Mouse (Mus musculus) G1E (cell line): ENCODE data around the gene Upk1b. TPM values are rescaled to one million over a fixed set of nuclear protein-coding genes. Genes with fewer than 3 reads are reported as not detected.

Experiments
- ATAC-seq: 2 replicates; pipeline ENCODE4 v1.8.0; 2016; ENCODE audit warnings: mild to moderate bottlenecking; ENCODE audit not compliant: insufficient number of reproducible peaks, poor library complexity, low FRiP score, severe bottlenecking; ENCODE audit errors: extremely low read depth
- DNase-seq: peaks from one replicate; pipeline ENCODE4 v3.0.0; 2012; ENCODE audit warnings: low spot score
- H3K27me3 ChIP-seq: 2 replicates; pipeline ENCODE4 v1.6.1; 2012; ENCODE audit warnings: mild to moderate bottlenecking, low read length, inconsistent platforms; ENCODE audit not compliant: insufficient read depth
- H3K36me3 ChIP-seq: replicated peaks from 2 replicates; pipeline ENCODE3; 2012; ENCODE audit warnings: mild to moderate bottlenecking, inconsistent platforms
- H3K4me1 ChIP-seq: 2 replicates; pipeline ENCODE4 v1.6.1; 2012; ENCODE audit warnings: low read depth, low read length, inconsistent platforms, mixed read lengths; ENCODE audit not compliant: insufficient read depth
- H3K4me3 ChIP-seq: 2 replicates; pipeline ENCODE4 v1.5.1; 2012; ENCODE audit warnings: low read depth, mild to moderate bottlenecking, inconsistent platforms, low read length, moderate library complexity, mixed read lengths
- H3K9me3 ChIP-seq: replicated peaks from 2 replicates; pipeline ENCODE4 v1.6.1; 2012; ENCODE audit warnings: inconsistent platforms
- CTCF ChIP-seq: IDR thresholded peaks from 2 replicates; pipeline ENCODE4 v1.5.1; 2012; ENCODE audit warnings: low read depth, low read length, inconsistent platforms, mixed read lengths
- GATA1 ChIP-seq: IDR thresholded peaks from 2 replicates; pipeline ENCODE4 v1.6.1; 2012; ENCODE audit warnings: borderline replicate concordance, low read length, inconsistent platforms, mixed read lengths
- GATA2 ChIP-seq: IDR thresholded peaks from 2 replicates; pipeline ENCODE4 v1.6.1; 2012; ENCODE audit warnings: low read depth, low read length, inconsistent platforms, borderline replicate concordance
- POLR2AphosphoS5 ChIP-seq: IDR thresholded peaks from 2 replicates; pipeline ENCODE4 v1.6.1; 2012; ENCODE audit warnings: low read depth, low read length, inconsistent platforms; ENCODE audit not compliant: insufficient replicate concordance
- TAL1 ChIP-seq: conservative IDR thresholded peaks from 2 replicates; pipeline ENCODE4 v1.6.1; 2012; ENCODE audit warnings: low read depth, low read length, inconsistent platforms, mixed read lengths
- polyA plus RNA-seq: library from polyadenylated mRNA; stranded (reverse); fragments of >175 nt; gene quantifications from 2 replicates; pipeline ENCODE4 v1.2.3, GENCODE M21; 2012
- total RNA-seq, 2 experiments: library from RNA; stranded (forward) in 1 of 2; stranded (reverse) in 1 of 2; fragments of 200-1000 nt in 1 of 2; fragments of >200 nt in 1 of 2; fragmentation: Nextera tagmentation in 1 of 2; gene quantifications; 2 replicates each; pipeline ENCODE4 v1.2.3; 2014 to 2017

Upk1b gene
- total and polyA plus RNA-seq, 3 experiments, result 0.38 TPM; not detected in 2

- H3K4me1 ChIP-seq, result no peaks in the 10 kb centered on the region; the same call in 1 of the 2 replicates
- ATAC-seq, result no peak
- H3K36me3 ChIP-seq, result no peaks in the 10 kb centered on the region
- no peaks in the 10 kb centered on the region for H3K9me3 ChIP-seq
- 0 out of 2 replicates have a peak, but pooled peaks cover 3% of the 10 kb centered on the region for H3K27me3 ChIP-seq
- TF ChIP-seq TAL1, result no peak
- no peak for TF ChIP-seq CTCF
- no peak for TF ChIP-seq POLR2AphosphoS5
- no peak for TF ChIP-seq GATA2
- no peak for TF ChIP-seq GATA1
- H3K4me3 ChIP-seq, result no peak overlapping the region
- no peak for DNase-seq
These were observed 10.2 kb downstream of the Upk1b start for GRCm38 (mm10) chr16:38789966-38790365.

GRCm38 (mm10) chr16:38789016-38789415 lies 11.1 kb downstream of the Upk1b start:
- DNase-seq (no peak), ATAC-seq (no peak)
- no peaks in the 10 kb centered on the region for H3K36me3 ChIP-seq
- no peaks in the 10 kb centered on the region; the same call in 1 of the 2 replicates for H3K4me1 ChIP-seq
- H3K27me3 ChIP-seq, result 0 out of 2 replicates have a peak, but pooled peaks cover 3% of the 10 kb centered on the region
- TF ChIP-seq GATA2 (no peak), CTCF (no peak), TAL1 (no peak), POLR2AphosphoS5 (no peak), GATA1 (no peak)
- no peak overlapping the region for H3K4me3 ChIP-seq
- H3K9me3 ChIP-seq, result no peaks in the 10 kb centered on the region

- Histone ChIP-seq H3K4me3 (no peak overlapping the region), H3K4me1 (no peaks in the 10 kb centered on the region; the same call in 1 of the 2 replicates), H3K9me3 (no peaks in the 10 kb centered on the region), H3K36me3 (no peaks in the 10 kb centered on the region), H3K27me3 (0 out of 2 replicates have a peak, but pooled peaks cover 3% of the 10 kb centered on the region)
- DNase-seq (no peak), ATAC-seq (no peak)
- TF ChIP-seq GATA2 (no peak), POLR2AphosphoS5 (no peak), TAL1 (no peak), CTCF (no peak), GATA1 (no peak)
These were observed 14.8 kb downstream of the Upk1b start for GRCm38 (mm10) chr16:38785301-38785700.

GRCm38 (mm10) chr16:38782524-38783067 lies 17.5 kb downstream of the Upk1b start:
- H3K27me3 ChIP-seq, result 0 out of 2 replicates have a peak, but pooled peaks cover 3% of the 10 kb centered on the region
- no peak for TF ChIP-seq GATA2
- no peak for TF ChIP-seq GATA1
- TF ChIP-seq CTCF, result no peak
- no peak for TF ChIP-seq POLR2AphosphoS5
- no peak for TF ChIP-seq TAL1
- H3K9me3 ChIP-seq, result no peaks in the 10 kb centered on the region
- ATAC-seq (no peak), DNase-seq (no peak)
- H3K36me3 ChIP-seq, result no peaks in the 10 kb centered on the region
- H3K4me1 ChIP-seq, result no peaks in the 10 kb centered on the region; the same call in 1 of the 2 replicates
- no peak overlapping the region for H3K4me3 ChIP-seq

- no peak for ATAC-seq
- H3K27me3 ChIP-seq, result 0 out of 2 replicates have a peak, but pooled peaks cover 3% of the 10 kb centered on the region
- no peak for DNase-seq
These were observed 18.2 kb downstream of the Upk1b start for GRCm38 (mm10) chr16:38781946-38782345.

GRCm38 (mm10) chr16:38780960-38781572 lies 19.1 kb downstream of the Upk1b start:
- Histone ChIP-seq H3K4me1 (no peaks in the 10 kb centered on the region; the same call in 1 of the 2 replicates), H3K9me3 (no peaks in the 10 kb centered on the region), H3K27me3 (0 out of 2 replicates have a peak, but pooled peaks cover 3% of the 10 kb centered on the region), H3K36me3 (no peaks in the 10 kb centered on the region), H3K4me3 (no peak overlapping the region)
- DNase-seq (no peak), ATAC-seq (no peak)
- no peak for TF ChIP-seq TAL1
- TF ChIP-seq CTCF, result no peak
- no peak for TF ChIP-seq GATA1
- no peak for TF ChIP-seq POLR2AphosphoS5
- TF ChIP-seq GATA2, result no peak

More at GRCm38 (mm10) chr16:38781946-38782345, 18.2 kb downstream of the Upk1b start:
- Histone ChIP-seq H3K4me3 (no peak overlapping the region), H3K36me3 (no peaks in the 10 kb centered on the region), H3K4me1 (no peaks in the 10 kb centered on the region; the same call in 1 of the 2 replicates), H3K9me3 (no peaks in the 10 kb centered on the region)
- no peak for TF ChIP-seq TAL1
- TF ChIP-seq POLR2AphosphoS5, result no peak
- TF ChIP-seq GATA1, result no peak
- TF ChIP-seq CTCF, result no peak
- no peak for TF ChIP-seq GATA2
